Mouse (Mus musculus): ENCODE measurements around the gene Gxylt2.

- TF ChIP-seq CTCF (IDR thresholded peaks at IDR 0.05; ENCODE audit: low read depth): no peak
- no peak for TF ChIP-seq EP300 (optimal IDR thresholded peaks at IDR 0.05)
Observed at GRCm38 (mm10) chr6:100708996-100709395, 4.5 kb downstream of the Gxylt2 start.

Measured in stomach, postnatal 0 days (tissue).